Mouse (Mus musculus) liver, adult (tissue): ENCODE data around the gene Chst4.

Experiments
- GATA4 ChIP-seq: IDR thresholded peaks from 2 replicates; pipeline ENCODE4 v1.6.1; 2014; ENCODE audit warnings: mild to moderate bottlenecking, low read length; ENCODE audit not compliant: insufficient replicate concordance

Gene Chst4

GRCm38 (mm10) chr8:109987776-109988175 is 51.8 kb downstream of the Chst4 start:
- TF ChIP-seq GATA4: no peak

GRCm38 (mm10) chr8:109986384-109986783 is 53.2 kb downstream of the Chst4 start:
- no peak for TF ChIP-seq GATA4

GRCm38 (mm10) chr8:109983944-109984343 is 55.6 kb downstream of the Chst4 start:
- TF ChIP-seq GATA4: no peak

- no peak; the same call in 1 of the 2 replicates for TF ChIP-seq GATA4
Observed at GRCm38 (mm10) chr8:109982386-109983105, 57.0 kb downstream of the Chst4 start.

- TF ChIP-seq GATA4: peak; percentile 21; the same call in 1 of the 2 replicates
Observed at GRCm38 (mm10) chr8:109979339-109979738, 60.2 kb downstream of the Chst4 start.
